Mouse (Mus musculus): ENCODE data around the gene Rnf151.

GRCm38 (mm10) chr17:24689251-24690081 lies 28.4 kb downstream of the Rnf151 start, which contains the start of gene Syngr3:
- TF ChIP-seq GATA1 (IDR thresholded peaks at IDR 0.05; ENCODE audit: borderline replicate concordance, low read length) (no peak), FLI1 (IDR thresholded peaks at IDR 0.05; ENCODE audit: low read length) (no peak)

Measured in megakaryocyte, embryonic 14.5 days (primary cell).